Mouse (Mus musculus) heart, embryonic 14.5 days (tissue): ENCODE data around the gene Chd6. TPM values are rescaled to one million over a fixed set of nuclear protein-coding genes. Genes with fewer than 3 reads are reported as not detected.

Source experiments
- ATAC-seq: fragments of 200-750 bp; cut with Nextera tagmentation; 2 replicates; pipeline ENCODE4 v1.8.0; 2017; ENCODE audit warnings: low read depth, moderate TSS enrichment; ENCODE audit not compliant: insufficient number of reproducible peaks, insufficient read depth, low FRiP score
- H3K27ac ChIP-seq, 2 experiments: fragments of 200-500 bp in 1 of 2; fragments of 300-500 bp in 1 of 2; sonication (generic) in 1 of 2; replicated peaks in 1 of 2; 2 replicates each; pipeline ENCODE4 v1.5.1; 2012 to 2014; ENCODE audit warnings: low read depth in 2 of 2, low read length in 2 of 2, control low read depth in 1 of 2, mild to moderate bottlenecking in 1 of 2, mixed read lengths in 1 of 2; ENCODE audit not compliant: control insufficient read depth in 1 of 2, insufficient read depth in 1 of 2
- H3K27me3 ChIP-seq: fragments of 300-500 bp; sonication (generic); 2 replicates; pipeline ENCODE4 v1.6.1; 2014; ENCODE audit warnings: mild to moderate bottlenecking, low read length, control low read depth; ENCODE audit not compliant: control insufficient read depth, insufficient read depth
- H3K36me3 ChIP-seq: fragments of 300-500 bp; sonication (generic); 2 replicates; pipeline ENCODE4 v1.6.1; 2014; ENCODE audit warnings: mild to moderate bottlenecking, control low read depth, low read length, mixed read lengths; ENCODE audit not compliant: control insufficient read depth, insufficient read depth
- H3K4me1 ChIP-seq, 2 experiments: fragments of 200-500 bp in 1 of 2; fragments of 300-500 bp in 1 of 2; sonication (generic) in 1 of 2; 2 replicates each; pipeline ENCODE4 v1.6.1; 2012 to 2014; ENCODE audit warnings: low read length in 2 of 2, control low read depth in 1 of 2, mixed read lengths in 1 of 2; ENCODE audit not compliant: control insufficient read depth in 2 of 2, insufficient read depth in 2 of 2
- H3K4me2 ChIP-seq: fragments of 300-500 bp; sonication (generic); 2 replicates; pipeline ENCODE4 v1.6.1; 2014; ENCODE audit warnings: mild to moderate bottlenecking, low read length
- H3K4me3 ChIP-seq, 2 experiments: fragments of 200-500 bp in 1 of 2; fragments of 300-500 bp in 1 of 2; sonication (generic) in 1 of 2; 2 replicates each; pipeline ENCODE4 v1.5.1; 2012 to 2014; ENCODE audit warnings: low read length in 2 of 2, mild to moderate bottlenecking in 2 of 2, control low read depth in 1 of 2, low read depth in 1 of 2, moderate library complexity in 1 of 2; ENCODE audit not compliant: control insufficient read depth in 1 of 2, insufficient read depth in 1 of 2
- H3K9ac ChIP-seq: fragments of 300-500 bp; sonication (generic); 2 replicates; pipeline ENCODE4 v1.6.1; 2014; ENCODE audit warnings: mild to moderate bottlenecking, low read length
- H3K9me3 ChIP-seq: fragments of 300-500 bp; sonication (generic); 2 replicates; pipeline ENCODE4 v1.6.1; 2016; ENCODE audit warnings: low read length, control low read depth; ENCODE audit not compliant: control insufficient read depth
- WGBS: fragments of 180-500 bp; shearing (Covaris S2); extraction: QIAGEN DNeasy Blood & Tissue Kit; methylation state at CpG from one replicate; pipeline ENCODE4 v1.1.7; 2014; 5-methylcytosine and 5-hydroxymethylcytosine counted together
- polyA plus RNA-seq: library from polyadenylated mRNA; unstranded; fragments of >200 nt; fragmentation: Nextera tagmentation; extraction: Ambion mirVana; gene quantifications from 2 replicates; pipeline ENCODE4 v1.2.1, GENCODE M21; 2014

Chd6 gene
- polyA plus RNA-seq, 1 experiment from 2014 or later, result 17.9 TPM

GRCm38 (mm10) chr2:160905301-160905700 is 203.6 kb downstream of the Chd6 start:
- no peak for ATAC-seq
- no peaks in the 10 kb centered on the region for H3K9me3 ChIP-seq
- H3K36me3 ChIP-seq, result no peaks in the 10 kb centered on the region
- H3K9ac ChIP-seq, result no peak overlapping the region
- H3K4me3 ChIP-seq, result no peak overlapping the region
- peaks cover 25% of the 10 kb centered on the region for H3K27me3 ChIP-seq
- no peak overlapping the region for H3K27ac ChIP-seq
- no peak overlapping the region for H3K4me2 ChIP-seq
- peaks cover 5 to 6% of the 10 kb centered on the region in 2 experiments; a peak in 3 of 4 replicates for H3K4me1 ChIP-seq
- WGBS, result 92% methylated on average over 12 of the region's 12 CpGs

- no peaks in the 10 kb centered on the region; the same call in 1 of the 2 replicates for H3K27me3 ChIP-seq
- WGBS, result 55% methylated on average over 7 of the region's 7 CpGs
- no peak overlapping the region for H3K4me3 ChIP-seq
- no peak overlapping the region for H3K4me2 ChIP-seq
- no peak overlapping the region; a peak in 1 of 4 replicates for H3K27ac ChIP-seq
- peaks cover 0 to 6% of the 10 kb centered on the region in 2 experiments; a peak in 2 of 4 replicates for H3K4me1 ChIP-seq
- no peak overlapping the region for H3K9ac ChIP-seq
- no peaks in the 10 kb centered on the region for H3K9me3 ChIP-seq
- no peak; the same call in 1 of the 2 replicates for ATAC-seq
- H3K36me3 ChIP-seq, result no peaks in the 10 kb centered on the region
Observed at GRCm38 (mm10) chr2:160901656-160902412, 207.0 kb downstream of the Chd6 start.

Other genes starting within 250 kb of the Chd6 start
- 6.7 and 6.8 TPM in 2 replicates for gene Zhx3, start 236.1 kb downstream of the Chd6 start, polyA plus RNA-seq
- gene Lpin3, start 228.4 kb downstream of the Chd6 start, polyA plus RNA-seq, result 0.78 and 0.82 TPM in 2 replicates
- gene Emilin3, start 196.7 kb downstream of the Chd6 start, polyA plus RNA-seq, result 0.75 and 1.2 TPM in 2 replicates